Mouse (Mus musculus) limb, embryonic 10.5 days (tissue): ENCODE measurements at regions not wholly inside any gene's neighbourhood (a gene's known extent, or its start where the extent isn't known, plus 50 kb on each side); places are given as distances from the start of the nearest gene placed in this dataset.

Experiments used
- DNase-seq: peaks from one replicate; pipeline ENCODE4 v3.0.0-alpha.2; 2017; ENCODE audit warnings: low spot score
- H3K27ac ChIP-seq: fragments of 300-500 bp; sonication (generic); 2 replicates; pipeline ENCODE4 v1.5.1; 2016; ENCODE audit warnings: mild to moderate bottlenecking
- H3K27me3 ChIP-seq: fragments of 300-500 bp; sonication (generic); 2 replicates; pipeline ENCODE4 v1.6.1; 2016; ENCODE audit warnings: low read depth, mild to moderate bottlenecking; ENCODE audit not compliant: poor library complexity, severe bottlenecking
- H3K36me3 ChIP-seq: fragments of 300-500 bp; sonication (generic); 2 replicates; pipeline ENCODE4 v1.6.1; 2016; ENCODE audit warnings: mild to moderate bottlenecking, moderate library complexity
- H3K4me1 ChIP-seq: fragments of 300-500 bp; sonication (generic); 2 replicates; pipeline ENCODE4 v1.6.1; 2016
- H3K4me3 ChIP-seq: fragments of 300-500 bp; sonication (generic); 2 replicates; pipeline ENCODE4 v1.5.1; 2016; ENCODE audit warnings: mild to moderate bottlenecking, moderate library complexity
- H3K9me3 ChIP-seq: fragments of 300-500 bp; sonication (generic); replicated peaks from 2 replicates; pipeline ENCODE4 v1.6.1; 2016; ENCODE audit warnings: mild to moderate bottlenecking
- WGBS: fragments of 180-500 bp; shearing (Covaris S2); methylation state at CpG from one replicate; pipeline ENCODE4 v1.1.7; 2016; 5-methylcytosine and 5-hydroxymethylcytosine counted together

DNA sequence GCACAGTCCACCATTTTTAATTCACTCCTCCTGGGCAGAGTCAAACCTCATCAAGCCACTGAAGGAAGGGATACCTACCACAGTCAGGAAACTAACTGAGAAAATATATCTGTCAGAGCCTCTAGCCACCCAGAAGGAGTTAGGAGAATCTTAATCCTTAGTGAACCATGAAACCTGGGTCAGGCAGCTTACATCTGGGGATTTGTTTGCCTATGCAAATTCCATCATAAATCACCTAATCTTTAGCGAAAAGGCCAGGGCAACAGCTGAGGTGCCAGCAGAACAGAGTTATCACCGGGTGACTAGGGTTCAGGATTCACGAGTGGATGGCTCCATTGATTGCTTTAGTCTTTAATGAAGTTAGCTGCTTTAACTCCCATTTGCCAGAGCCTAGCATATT, 619.3 kb downstream of the Slc22a22 start:
- no peak overlapping the region for H3K4me3 ChIP-seq
- H3K4me1 ChIP-seq = peaks cover 29% of the 10 kb centered on the region
- H3K9me3 ChIP-seq = no peaks in the 10 kb centered on the region
- no peak for DNase-seq
- 11% methylated on average over 3 of the region's 3 CpGs for WGBS
- H3K36me3 ChIP-seq = no peaks in the 10 kb centered on the region
- H3K27ac ChIP-seq = no peak overlapping the region
- H3K27me3 ChIP-seq = no peaks in the 10 kb centered on the region

DNA sequence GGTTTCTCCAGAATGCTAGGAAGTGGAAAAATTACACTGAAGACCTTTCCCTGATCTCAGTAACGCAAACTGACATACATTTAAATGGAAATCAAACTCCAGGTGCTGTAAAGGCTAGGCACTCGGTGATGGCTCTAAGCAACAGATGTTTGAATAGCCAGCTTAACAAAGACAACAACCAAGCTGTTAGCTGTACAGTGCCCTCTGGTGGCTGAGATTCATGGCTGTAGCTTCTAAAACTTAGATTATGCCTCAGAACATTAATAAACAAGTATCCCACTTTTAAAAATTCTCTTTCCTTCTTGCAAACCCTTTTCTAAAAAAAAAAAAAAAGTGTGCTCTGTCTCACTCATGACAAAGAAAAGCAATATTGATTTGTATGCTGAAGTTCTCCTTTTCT, 621.4 kb downstream of the Slc22a22 start:
- Histone ChIP-seq H3K27ac (no peak overlapping the region), H3K27me3 (no peaks in the 10 kb centered on the region), H3K4me3 (no peak overlapping the region), H3K36me3 (no peaks in the 10 kb centered on the region), H3K9me3 (no peaks in the 10 kb centered on the region), H3K4me1 (peaks cover 29% of the 10 kb centered on the region)
- WGBS = 10% methylated on average over 2 of the region's 2 CpGs
- peak; percentile 74 for DNase-seq

GRCm38 (mm10) chr15:56853106-56853505, 624.3 kb downstream of the Slc22a22 start:
- Histone ChIP-seq H3K36me3 (no peaks in the 10 kb centered on the region), H3K27me3 (no peaks in the 10 kb centered on the region), H3K9me3 (no peaks in the 10 kb centered on the region), H3K27ac (no peak overlapping the region), H3K4me3 (no peak overlapping the region), H3K4me1 (peaks cover 19% of the 10 kb centered on the region)
- no peak for DNase-seq
- 86% methylated on average over 5 of the region's 5 CpGs for WGBS

DNA sequence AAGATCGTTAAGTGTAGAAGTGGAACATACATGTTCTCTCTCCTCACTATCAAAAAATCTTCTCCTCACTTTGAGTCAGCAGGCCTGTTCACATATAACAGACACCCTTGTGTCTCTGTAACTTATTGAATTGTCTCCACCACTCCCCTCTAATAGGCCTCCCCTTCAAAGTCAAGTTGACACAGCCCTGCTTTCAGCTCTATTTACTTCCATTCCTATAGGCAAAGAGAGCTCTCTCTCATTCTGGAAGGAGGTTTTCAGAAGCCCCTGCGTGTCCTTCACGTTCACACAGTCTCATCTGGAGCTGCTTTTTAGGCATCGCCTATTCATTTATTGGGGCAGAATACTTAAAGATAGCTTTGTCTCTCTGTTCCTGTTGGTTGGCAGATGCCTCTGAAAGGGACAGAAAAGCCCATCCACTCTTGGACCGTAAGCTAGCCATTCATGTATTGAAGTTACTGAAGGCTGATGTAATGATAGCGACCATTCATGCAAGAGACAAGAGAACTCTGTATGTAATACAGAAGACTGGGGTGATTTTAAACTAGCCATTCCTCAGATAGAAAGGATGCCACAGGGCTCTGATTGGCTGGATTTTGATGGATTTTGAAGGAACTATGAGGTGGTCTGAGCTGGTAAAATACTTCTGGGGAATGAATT, 629.8 kb downstream of the Slc22a22 start:
- Histone ChIP-seq H3K27ac (no peak overlapping the region), H3K27me3 (no peaks in the 10 kb centered on the region), H3K4me3 (no peak overlapping the region), H3K9me3 (no peaks in the 10 kb centered on the region), H3K4me1 (no peaks in the 10 kb centered on the region), H3K36me3 (no peaks in the 10 kb centered on the region)
- no peak for DNase-seq
- 92% methylated on average over 6 of the region's 6 CpGs for WGBS

GRCm38 (mm10) chr15:56844574-56844973, 632.9 kb downstream of the Slc22a22 start:
- Histone ChIP-seq H3K27ac (no peak overlapping the region), H3K4me1 (no peaks in the 10 kb centered on the region), H3K27me3 (no peaks in the 10 kb centered on the region), H3K36me3 (no peaks in the 10 kb centered on the region), H3K4me3 (no peak overlapping the region), H3K9me3 (no peaks in the 10 kb centered on the region)
- no peak for DNase-seq
- WGBS = 90% methylated on average over 1 of the region's 1 CpGs

GRCm38 (mm10) chr15:56841516-56841915, 635.9 kb downstream of the Slc22a22 start:
- DNase-seq = no peak
- no peaks in the 10 kb centered on the region for H3K9me3 ChIP-seq
- no peaks in the 10 kb centered on the region for H3K4me1 ChIP-seq
- no peaks in the 10 kb centered on the region for H3K27me3 ChIP-seq
- no peak overlapping the region for H3K27ac ChIP-seq
- no peaks in the 10 kb centered on the region for H3K36me3 ChIP-seq
- 93% methylated on average over 3 of the region's 3 CpGs for WGBS
- no peak overlapping the region for H3K4me3 ChIP-seq

GRCm38 (mm10) chr15:56837292-56837691, 640.1 kb downstream of the Slc22a22 start:
- Histone ChIP-seq H3K27ac (no peak overlapping the region), H3K36me3 (no peaks in the 10 kb centered on the region), H3K4me3 (no peak overlapping the region)

GRCm38 (mm10) chr15:56834621-56835020, 642.8 kb downstream of the Slc22a22 start:
- H3K36me3 ChIP-seq = no peaks in the 10 kb centered on the region
- WGBS = 82% methylated on average over 2 of the region's 2 CpGs
- no peaks in the 10 kb centered on the region for H3K4me1 ChIP-seq
- H3K9me3 ChIP-seq = no peaks in the 10 kb centered on the region
- no peak for DNase-seq
- no peak overlapping the region for H3K4me3 ChIP-seq
- H3K27ac ChIP-seq = no peak overlapping the region
- no peaks in the 10 kb centered on the region for H3K27me3 ChIP-seq

More at GRCm38 (mm10) chr15:56837292-56837691, 640.1 kb downstream of the Slc22a22 start:
- no peak for DNase-seq
- no peaks in the 10 kb centered on the region for H3K9me3 ChIP-seq
- 100% methylated on average over 1 of the region's 1 CpGs for WGBS
- H3K4me1 ChIP-seq = no peaks in the 10 kb centered on the region
- no peaks in the 10 kb centered on the region for H3K27me3 ChIP-seq

DNA sequence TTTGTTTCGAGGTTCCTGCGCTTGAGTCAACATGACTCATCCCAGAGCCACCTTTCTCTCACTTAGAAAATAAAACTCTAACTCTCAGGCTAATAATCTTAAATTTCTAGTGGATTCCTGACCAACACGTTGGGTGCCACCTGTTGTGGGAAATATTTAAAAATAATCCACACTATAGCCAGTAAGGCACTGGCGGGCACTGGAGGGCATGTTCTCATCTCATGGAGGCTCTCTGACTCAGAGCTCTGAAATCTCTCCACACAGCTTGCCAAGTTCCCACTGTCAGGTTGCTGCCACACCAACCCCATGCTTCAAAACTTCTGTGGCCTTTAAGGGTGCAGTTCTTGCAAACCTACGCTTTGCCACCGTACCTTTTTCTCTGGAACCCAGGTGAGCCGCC, 644.8 kb downstream of the Slc22a22 start:
- no peak overlapping the region for H3K4me3 ChIP-seq
- H3K27me3 ChIP-seq = no peaks in the 10 kb centered on the region
- DNase-seq = no peak
- no peaks in the 10 kb centered on the region for H3K9me3 ChIP-seq
- H3K27ac ChIP-seq = no peak overlapping the region
- no peaks in the 10 kb centered on the region for H3K4me1 ChIP-seq
- no peaks in the 10 kb centered on the region for H3K36me3 ChIP-seq
- WGBS = 96% methylated on average over 7 of the region's 7 CpGs

DNA sequence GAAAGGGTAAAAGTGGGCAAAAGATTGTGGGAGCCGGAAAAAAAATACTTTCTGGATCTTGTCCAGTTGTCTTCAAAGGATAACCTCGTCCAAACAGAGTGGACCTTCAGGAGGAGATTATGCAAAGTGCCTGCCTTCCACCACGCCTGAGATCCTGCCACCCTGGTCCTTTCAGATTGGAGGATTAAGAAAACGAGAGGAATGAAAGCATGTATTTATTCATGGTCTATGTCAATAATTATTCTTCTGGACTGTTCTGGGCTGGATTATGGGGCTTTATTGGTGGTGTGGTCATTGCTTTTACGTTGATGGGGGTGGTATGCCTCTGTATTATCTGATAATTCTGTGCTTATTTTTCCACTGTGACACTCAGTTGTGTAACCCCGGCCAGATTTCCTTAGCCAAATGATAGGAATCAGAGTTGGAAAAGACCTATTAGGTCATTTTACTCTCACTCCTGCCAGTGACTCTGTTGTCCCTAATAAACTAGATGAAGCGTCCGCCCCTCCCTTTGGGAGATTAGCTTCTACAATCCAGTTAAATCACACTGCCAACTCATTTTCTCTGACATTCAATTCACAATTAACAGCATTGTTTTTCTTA, 656.3 kb downstream of the Slc22a22 start:
- WGBS = 79% methylated on average over 8 of the region's 8 CpGs
- Histone ChIP-seq H3K4me3 (no peak overlapping the region), H3K27ac (no peak overlapping the region), H3K9me3 (no peaks in the 10 kb centered on the region), H3K27me3 (no peaks in the 10 kb centered on the region), H3K4me1 (no peaks in the 10 kb centered on the region), H3K36me3 (no peaks in the 10 kb centered on the region)
- no peak for DNase-seq

- Histone ChIP-seq H3K27ac (no peak overlapping the region), H3K4me3 (no peak overlapping the region), H3K4me1 (no peaks in the 10 kb centered on the region), H3K36me3 (no peaks in the 10 kb centered on the region), H3K9me3 (no peaks in the 10 kb centered on the region), H3K27me3 (no peaks in the 10 kb centered on the region)
- WGBS = 78% methylated on average over 4 of the region's 4 CpGs
- DNase-seq = no peak
These were observed 657.0 kb downstream of the Slc22a22 start for GRCm38 (mm10) chr15:56820256-56820976.

- DNase-seq = no peak
- H3K27me3 ChIP-seq = no peaks in the 10 kb centered on the region
- no peak overlapping the region for H3K27ac ChIP-seq
- H3K4me3 ChIP-seq = no peak overlapping the region
- H3K9me3 ChIP-seq = no peaks in the 10 kb centered on the region
- peaks cover 5% of the 10 kb centered on the region for H3K4me1 ChIP-seq
- 53% methylated on average over 4 of the region's 4 CpGs for WGBS
- H3K36me3 ChIP-seq = no peaks in the 10 kb centered on the region
These were observed 659.2 kb downstream of the Slc22a22 start for GRCm38 (mm10) chr15:56818158-56818690.
